Mouse (Mus musculus): Measurements from ENCODE around the gene Txnrd1. TPM values are rescaled to one million over a fixed set of nuclear protein-coding genes. Genes with fewer than 3 reads are reported as not detected.

The Txnrd1 gene
- polyA plus RNA-seq, 1 experiment: 69.4 TPM

- no peak for TF ChIP-seq POLR2A (IDR thresholded peaks at IDR 0.05; ENCODE audit: low read depth, low read length)
- TF ChIP-seq CTCF (IDR thresholded peaks at IDR 0.05; ENCODE audit: extremely low read depth, insufficient read length, insufficient replicate concordance, low read depth, low read length): no peak
- Histone ChIP-seq H3K27me3 (ENCODE audit: control insufficient read depth, insufficient read depth, low read length) (no peaks in the 10 kb centered on the region), H3K27ac (ENCODE audit: insufficient read depth, low read depth, low read length) (no peak overlapping the region), H3K4me1 (ENCODE audit: control insufficient read depth, insufficient read depth, insufficient read length, low read length) (peaks cover 16% of the 10 kb centered on the region; the same call in 1 of the 2 replicates), H3K36me3 (ENCODE audit: control insufficient read depth, insufficient read depth, low read length) (no peaks in the 10 kb centered on the region), H3K4me3 (ENCODE audit: low read depth, low read length) (no peak overlapping the region)
- 88% methylated on average over 6 of the region's 6 CpGs for WGBS
Observed at GRCm38 (mm10) chr10:82851751-82852150, 18.0 kb downstream of the Txnrd1 start.

GRCm38 (mm10) chr10:82858032-82858680 lies 24.4 kb downstream of the Txnrd1 start:
- H3K4me3 ChIP-seq (ENCODE audit: low read depth, low read length): peak overlapping the region; percentile 12; the same call in 1 of the 2 replicates
- 37% methylated on average over 10 of the region's 10 CpGs for WGBS
- peaks cover 2% of the 10 kb centered on the region; the same call in 1 of the 2 replicates for H3K36me3 ChIP-seq (ENCODE audit: control insufficient read depth, insufficient read depth, low read length)
- H3K4me1 ChIP-seq (ENCODE audit: control insufficient read depth, insufficient read depth, insufficient read length, low read length): peaks cover 21% of the 10 kb centered on the region
- no peak for TF ChIP-seq CTCF (IDR thresholded peaks at IDR 0.05; ENCODE audit: extremely low read depth, insufficient read length, insufficient replicate concordance, low read depth, low read length)
- TF ChIP-seq POLR2A (IDR thresholded peaks at IDR 0.05; ENCODE audit: low read depth, low read length): no peak
- H3K27ac ChIP-seq (ENCODE audit: insufficient read depth, low read depth, low read length): peak overlapping the region; percentile 87
- no peaks in the 10 kb centered on the region for H3K27me3 ChIP-seq (ENCODE audit: control insufficient read depth, insufficient read depth, low read length)

GRCm38 (mm10) chr10:82858691-82859532 lies 25.2 kb downstream of the Txnrd1 start:
- no peaks in the 10 kb centered on the region for H3K27me3 ChIP-seq (ENCODE audit: control insufficient read depth, insufficient read depth, low read length)
- WGBS: under 1% methylated on average over 49 of the region's 49 CpGs
- peak overlapping the region; percentile 97 for H3K27ac ChIP-seq (ENCODE audit: insufficient read depth, low read depth, low read length)
- H3K4me3 ChIP-seq (ENCODE audit: low read depth, low read length): peak overlapping the region; percentile 99
- peaks cover 6% of the 10 kb centered on the region; the same call in 1 of the 2 replicates for H3K36me3 ChIP-seq (ENCODE audit: control insufficient read depth, insufficient read depth, low read length)
- peaks cover 24% of the 10 kb centered on the region for H3K4me1 ChIP-seq (ENCODE audit: control insufficient read depth, insufficient read depth, insufficient read length, low read length)
- no peak for TF ChIP-seq CTCF (IDR thresholded peaks at IDR 0.05; ENCODE audit: extremely low read depth, insufficient read length, insufficient replicate concordance, low read depth, low read length)
- peak; percentile 95 for TF ChIP-seq POLR2A (IDR thresholded peaks at IDR 0.05; ENCODE audit: low read depth, low read length)

GRCm38 (mm10) chr10:82859533-82859915 lies 25.8 kb downstream of the Txnrd1 start:
- peak overlapping the region; percentile 99 for H3K4me3 ChIP-seq (ENCODE audit: low read depth, low read length)
- under 1% methylated on average over 8 of the region's 8 CpGs for WGBS
- peak overlapping the region; percentile 97 for H3K27ac ChIP-seq (ENCODE audit: insufficient read depth, low read depth, low read length)
- H3K4me1 ChIP-seq (ENCODE audit: control insufficient read depth, insufficient read depth, insufficient read length, low read length): peaks cover 24% of the 10 kb centered on the region
- H3K27me3 ChIP-seq (ENCODE audit: control insufficient read depth, insufficient read depth, low read length): no peaks in the 10 kb centered on the region
- H3K36me3 ChIP-seq (ENCODE audit: control insufficient read depth, insufficient read depth, low read length): peaks cover 13% of the 10 kb centered on the region
- TF ChIP-seq POLR2A (IDR thresholded peaks at IDR 0.05; ENCODE audit: low read depth, low read length) (no peak), CTCF (IDR thresholded peaks at IDR 0.05; ENCODE audit: extremely low read depth, insufficient read length, insufficient replicate concordance, low read depth, low read length) (peak; percentile 26; the same call in 1 of the 2 replicates)

GRCm38 (mm10) chr10:82860181-82860928 lies 26.6 kb downstream of the Txnrd1 start:
- Histone ChIP-seq H3K4me1 (ENCODE audit: control insufficient read depth, insufficient read depth, insufficient read length, low read length) (peaks cover 24% of the 10 kb centered on the region), H3K4me3 (ENCODE audit: low read depth, low read length) (peak overlapping the region; percentile 99), H3K27ac (ENCODE audit: insufficient read depth, low read depth, low read length) (peak overlapping the region; percentile 90), H3K27me3 (ENCODE audit: control insufficient read depth, insufficient read depth, low read length) (no peaks in the 10 kb centered on the region), H3K36me3 (ENCODE audit: control insufficient read depth, insufficient read depth, low read length) (peaks cover 17% of the 10 kb centered on the region)
- under 1% methylated on average over 50 of the region's 50 CpGs for WGBS
- TF ChIP-seq POLR2A (IDR thresholded peaks at IDR 0.05; ENCODE audit: low read depth, low read length): peak; percentile 64
- no peak for TF ChIP-seq CTCF (IDR thresholded peaks at IDR 0.05; ENCODE audit: extremely low read depth, insufficient read length, insufficient replicate concordance, low read depth, low read length)

GRCm38 (mm10) chr10:82860929-82861315 lies 27.2 kb downstream of the Txnrd1 start:
- H3K4me1 ChIP-seq (ENCODE audit: control insufficient read depth, insufficient read depth, insufficient read length, low read length): peaks cover 19% of the 10 kb centered on the region
- peaks cover 17% of the 10 kb centered on the region for H3K36me3 ChIP-seq (ENCODE audit: control insufficient read depth, insufficient read depth, low read length)
- H3K4me3 ChIP-seq (ENCODE audit: low read depth, low read length): peak overlapping the region; percentile 99
- H3K27me3 ChIP-seq (ENCODE audit: control insufficient read depth, insufficient read depth, low read length): no peaks in the 10 kb centered on the region
- peak overlapping the region; percentile 90 for H3K27ac ChIP-seq (ENCODE audit: insufficient read depth, low read depth, low read length)
- WGBS: 7% methylated on average over 8 of the region's 8 CpGs
- no peak for TF ChIP-seq POLR2A (IDR thresholded peaks at IDR 0.05; ENCODE audit: low read depth, low read length)
- no peak for TF ChIP-seq CTCF (IDR thresholded peaks at IDR 0.05; ENCODE audit: extremely low read depth, insufficient read length, insufficient replicate concordance, low read depth, low read length)

Measured in small intestine, adult 2 months (tissue).